Mouse (Mus musculus): ENCODE measurements around the gene Cysrt1.

GRCm38 (mm10) chr2:25290101-25290815 is 48.0 kb upstream of the Cysrt1 start:
- TF ChIP-seq POLR2A (IDR thresholded peaks at IDR 0.05; ENCODE audit: insufficient read depth, low read depth, low read length) (peak; percentile 17), CTCF (IDR thresholded peaks at IDR 0.05; ENCODE audit: insufficient read depth, low read depth, low read length) (no peak)
